Mouse (Mus musculus) bone marrow, adult 2 months (tissue): ENCODE measurements around the gene Pbrm1.
A peak's percentile ranks its signal among the peaks of the same experiment; 100 is the strongest.

ENCODE experiments used
- CTCF ChIP-seq: fragments of 200-500 bp; IDR thresholded peaks from 2 replicates; pipeline ENCODE4 v1.5.1; 2011; ENCODE audit warnings: low read length, control low read depth; ENCODE audit not compliant: control insufficient read depth, insufficient read depth
- POLR2A ChIP-seq: fragments of 200-500 bp; IDR thresholded peaks from 2 replicates; pipeline ENCODE4 v1.6.1; 2011; ENCODE audit warnings: low read depth, mild to moderate bottlenecking, control low read depth, low read length, borderline replicate concordance; ENCODE audit not compliant: control insufficient read depth

- peak; percentile 31; the same call in 1 of the 2 replicates for TF ChIP-seq CTCF
- TF ChIP-seq POLR2A, result no peak
Measured at GRCm38 (mm10) chr14:31087433-31087832, 68.5 kb downstream of the Pbrm1 start.
